Mouse (Mus musculus): Measurements from ENCODE around the gene Pigc.

- TF ChIP-seq HCFC1 (IDR thresholded peaks at IDR 0.05; ENCODE audit: borderline replicate concordance, insufficient read depth, low read length) (no peak), ZC3H11A (IDR thresholded peaks at IDR 0.05; ENCODE audit: borderline replicate concordance, low read depth, low read length) (no peak), CHD2 (IDR thresholded peaks at IDR 0.05; ENCODE audit: low read depth, low read length) (no peak), MAFK (IDR thresholded peaks at IDR 0.05; ENCODE audit: insufficient read depth, low read depth, low read length) (no peak)
Measured at GRCm38 (mm10) chr1:161967936-161968335, 1.1 kb upstream of the Pigc start.

Measured in ES-E14 (cell line).